Mouse (Mus musculus) adrenal gland (tissue): ENCODE results near the gene Krt14.
"Not testable (repeated sequence)": the region's sequence is repeated elsewhere in the genome, so short reads cannot be mapped to it uniquely, and the experiment has no call there.

Experiments
- intact Hi-C: fragments of 180-260 bp; cut with DNase I; formaldehyde crosslinking; loops from one replicate; pipeline ENCODE4 v1.15.1; 2025
- long read RNA-seq, 2 experiments: library from polyadenylated mRNA; unstranded; transcript quantifications; one replicate each; pipeline ENCODE4 v2.0.0; 2020; ENCODE audit warnings: borderline replicate concordance in 1 of 2; ENCODE audit not compliant: insufficient replicate concordance in 1 of 2

Gene Krt14
- long read RNA-seq, experiment 1, result 0 reads
- long read RNA-seq, experiment 2, result 0 reads

- intact Hi-C loops, result no loop called here
These were observed at the start of gene Krt14 for GRCm38 (mm10) chr11:100207498-100207897. Gene Krt14 (minus strand): TSS chr11:100207548.

- intact Hi-C loops, result no loop called here
These were observed 48.2 kb upstream of the Krt14 start for GRCm38 (mm10) chr11:100255514-100255913.

GRCm38 (mm10) chr11:100254360-100255090 lies 47.2 kb upstream of the Krt14 start:
- intact Hi-C loops, result no loop called here

- intact Hi-C loops, result no loop called here
These were observed 41.6 kb upstream of the Krt14 start, which contains the start of gene Krt16 for GRCm38 (mm10) chr11:100248852-100249465. Gene Krt16 (minus strand): TSS chr11:100248902.

GRCm38 (mm10) chr11:100246471-100246870 lies 39.1 kb upstream of the Krt14 start:
- intact Hi-C loops, result not testable (repeated sequence)

- intact Hi-C loops, result not testable (repeated sequence)
These were observed 32.9 kb upstream of the Krt14 start for GRCm38 (mm10) chr11:100240272-100240671.

GRCm38 (mm10) chr11:100221741-100222140 lies 14.4 kb upstream of the Krt14 start:
- intact Hi-C loops, result no loop called here

- intact Hi-C loops, result no loop called here
These were observed 12.0 kb upstream of the Krt14 start for GRCm38 (mm10) chr11:100219304-100219703.

GRCm38 (mm10) chr11:100208542-100208941 lies 1.2 kb upstream of the Krt14 start:
- intact Hi-C loops, result no loop called here

- intact Hi-C loops, result no loop called here
These were observed 3.9 kb downstream of the Krt14 start for GRCm38 (mm10) chr11:100203448-100203847.

- intact Hi-C loops, result no loop called here
These were observed 4.4 kb downstream of the Krt14 start for GRCm38 (mm10) chr11:100202906-100203305.

- intact Hi-C loops, result no loop called here
These were observed 7.1 kb downstream of the Krt14 start for GRCm38 (mm10) chr11:100200104-100200820.

- intact Hi-C loops, result no loop called here
These were observed 8.7 kb downstream of the Krt14 start for GRCm38 (mm10) chr11:100198666-100199065.

- intact Hi-C loops, result no loop called here
These were observed 14.4 kb downstream of the Krt14 start, which contains the start of gene Krt9 for GRCm38 (mm10) chr11:100192992-100193391. Gene Krt9 (minus strand): TSS chr11:100193246.

GRCm38 (mm10) chr11:100191820-100192219 lies 15.5 kb downstream of the Krt14 start:
- intact Hi-C loops, result no loop called here

GRCm38 (mm10) chr11:100186736-100187135 lies 20.6 kb downstream of the Krt14 start:
- intact Hi-C loops, result no loop called here

GRCm38 (mm10) chr11:100181725-100182124 lies 25.6 kb downstream of the Krt14 start:
- intact Hi-C loops, result no loop called here

- intact Hi-C loops, result no loop called here
These were observed 28.1 kb downstream of the Krt14 start for GRCm38 (mm10) chr11:100179260-100179659.

GRCm38 (mm10) chr11:100178307-100178706 lies 29.0 kb downstream of the Krt14 start:
- intact Hi-C loops, result no loop called here

GRCm38 (mm10) chr11:100176791-100177190 lies 30.6 kb downstream of the Krt14 start:
- intact Hi-C loops, result no loop called here

- intact Hi-C loops, result loop anchor here (1.0 to 5.0 kb wide), 2 partner anchors 113 to 128 kb away; no protein-coding TSS in a partner anchor
These were observed 38.3 kb downstream of the Krt14 start for GRCm38 (mm10) chr11:100168765-100169762.
